Mouse (Mus musculus): ENCODE data around the gene Il27.

DNA sequence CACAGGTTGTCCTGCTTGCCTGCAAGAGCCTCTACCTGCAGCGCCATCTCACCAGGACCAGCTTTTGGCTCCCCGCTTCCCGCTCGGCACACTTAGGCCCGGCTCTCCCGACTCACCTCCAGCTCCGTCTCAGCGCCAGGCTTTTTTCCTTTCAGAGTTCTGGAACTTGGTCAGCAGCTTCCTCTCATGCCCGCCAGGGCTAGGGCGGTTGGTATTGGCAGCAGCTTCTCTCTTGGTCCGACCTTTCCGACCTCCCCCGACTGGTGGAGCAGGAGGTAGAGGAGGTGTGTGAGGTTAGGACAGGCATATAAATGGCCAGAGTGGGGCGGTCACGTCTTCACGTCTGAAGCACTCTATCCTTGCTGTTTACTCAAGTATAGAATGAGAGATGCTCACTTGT is 30.0 kb upstream of the Il27 start:
- TF ChIP-seq CTCF (IDR thresholded peaks at IDR 0.05; ENCODE audit: control insufficient read depth, insufficient read depth, insufficient replicate concordance, low read depth, low read length) (no peak), POLR2A (IDR thresholded peaks at IDR 0.05; ENCODE audit: control insufficient read depth, low read depth, low read length) (no peak)
